Mouse (Mus musculus): Measurements from ENCODE around the gene Adcy10. TPM values are rescaled to one million over a fixed set of nuclear protein-coding genes. Genes with fewer than 3 reads are reported as not detected.

Adcy10 gene
- polyA plus RNA-seq, 1 experiment from 2014 or later = not detected

DNA sequence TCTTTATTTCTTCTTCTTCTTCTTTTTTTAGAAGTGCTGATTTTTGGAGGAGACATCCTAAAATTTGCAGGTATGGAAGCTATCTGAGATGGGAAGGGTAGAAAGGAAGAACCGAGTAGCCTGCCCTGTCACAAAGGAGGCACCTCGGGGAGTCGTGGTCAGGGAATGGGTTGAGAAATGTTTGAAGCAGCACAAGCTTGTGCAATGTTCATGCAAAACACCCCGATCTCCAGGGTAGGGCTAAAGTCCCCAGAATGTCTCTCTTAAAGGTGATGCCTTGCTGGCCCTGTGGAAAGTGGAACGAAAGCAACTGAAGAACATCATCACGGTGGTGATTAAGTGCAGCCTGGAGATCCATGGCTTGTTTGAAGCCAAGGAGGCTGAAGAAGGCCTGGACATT, 21.3 kb downstream of the Adcy10 start:
- Histone ChIP-seq H3K27me3 (replicated peaks; ENCODE audit: control insufficient read depth, insufficient read depth, low read length) (no peaks in the 10 kb centered on the region), H3K36me3 (ENCODE audit: control insufficient read depth, insufficient read depth, low read length) (no peaks in the 10 kb centered on the region), H3K4me1 (ENCODE audit: control insufficient read depth, insufficient read depth, low read length) (peaks cover 5% of the 10 kb centered on the region), H3K4me2 (ENCODE audit: low read depth, low read length) (no peak overlapping the region), H3K27ac (ENCODE audit: low read length) (no peak overlapping the region), H3K4me3 (ENCODE audit: low read length) (no peak overlapping the region), H3K9me3 (ENCODE audit: control insufficient read depth, low read length) (no peaks in the 10 kb centered on the region), H3K9ac (ENCODE audit: low read depth, low read length) (no peak overlapping the region)
- WGBS = 83% methylated on average over 6 of the region's 6 CpGs
- ATAC-seq = no peak

GRCm38 (mm10) chr1:165510161-165510560, 25.2 kb downstream of the Adcy10 start:
- Histone ChIP-seq H3K27ac (ENCODE audit: low read length) (no peak overlapping the region), H3K9me3 (ENCODE audit: control insufficient read depth, low read length) (no peaks in the 10 kb centered on the region), H3K27me3 (replicated peaks; ENCODE audit: control insufficient read depth, insufficient read depth, low read length) (no peaks in the 10 kb centered on the region), H3K4me2 (ENCODE audit: low read depth, low read length) (no peak overlapping the region), H3K4me1 (ENCODE audit: control insufficient read depth, insufficient read depth, low read length) (no peaks in the 10 kb centered on the region), H3K9ac (ENCODE audit: low read depth, low read length) (no peak overlapping the region), H3K36me3 (ENCODE audit: control insufficient read depth, insufficient read depth, low read length) (no peaks in the 10 kb centered on the region), H3K4me3 (ENCODE audit: low read length) (no peak overlapping the region)
- no peak for ATAC-seq
- WGBS = 87% methylated on average over 6 of the region's 6 CpGs

DNA sequence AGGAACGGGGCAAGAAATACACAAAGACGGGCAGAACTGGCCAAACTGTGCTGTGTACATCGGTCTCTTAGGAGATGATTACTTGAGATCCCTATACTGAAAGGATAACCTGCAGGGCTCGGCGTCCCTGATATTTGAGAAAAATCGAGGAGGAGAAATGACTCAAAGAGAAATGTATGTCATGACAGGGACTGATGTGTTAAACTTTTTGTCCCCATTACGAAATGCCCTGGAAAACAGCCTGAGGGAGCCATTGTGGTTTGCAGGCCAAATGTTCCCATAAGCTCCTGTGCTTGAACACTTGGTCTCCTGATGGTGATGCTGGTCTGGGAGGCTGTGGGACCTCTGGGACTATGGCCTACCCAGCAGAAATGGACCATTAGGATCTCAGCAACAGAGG, 35.7 kb downstream of the Adcy10 start:
- no peak overlapping the region for H3K27ac ChIP-seq (ENCODE audit: low read length)
- 92% methylated on average over 7 of the region's 7 CpGs for WGBS
- no peak for ATAC-seq

DNA sequence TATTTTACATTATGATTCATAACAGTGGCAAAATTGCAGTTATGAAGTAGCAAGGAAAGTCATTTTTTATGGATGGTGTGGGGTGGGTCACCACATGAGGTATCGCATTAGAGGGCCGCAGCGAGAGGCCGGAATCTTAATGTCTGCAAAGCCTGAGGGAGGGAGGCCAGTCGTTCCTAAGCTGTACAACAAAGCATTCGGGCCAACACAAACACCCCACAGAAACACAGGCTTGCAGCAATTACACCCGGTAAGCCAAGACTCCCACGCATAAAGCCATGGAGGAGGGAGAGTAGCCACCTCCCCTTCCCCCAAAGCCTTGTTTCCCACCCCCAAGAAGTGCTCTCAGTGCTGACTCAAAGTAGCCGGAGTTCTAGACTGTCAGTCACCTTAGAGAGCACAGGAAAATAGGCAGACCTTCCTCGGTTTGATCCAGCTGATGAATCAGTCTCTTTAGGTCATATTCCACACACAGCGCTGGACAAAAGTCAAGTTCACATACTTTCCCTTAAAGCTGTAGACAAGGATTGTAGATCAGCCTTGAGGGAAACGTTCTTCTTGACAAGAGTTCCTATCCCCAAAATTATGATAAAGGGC, 51.2 kb downstream of the Adcy10 start:
- H3K4me2 ChIP-seq (ENCODE audit: low read depth, low read length) = no peak overlapping the region
- 69% methylated on average over 12 of the region's 12 CpGs for WGBS
- no peak for ATAC-seq

More for the DNA sequence above, 35.7 kb downstream of the Adcy10 start:
- no peak overlapping the region for H3K9ac ChIP-seq (ENCODE audit: low read depth, low read length)
- H3K4me3 ChIP-seq (ENCODE audit: low read length) = no peak overlapping the region
- H3K36me3 ChIP-seq (ENCODE audit: control insufficient read depth, insufficient read depth, low read length) = no peaks in the 10 kb centered on the region
- H3K4me1 ChIP-seq (ENCODE audit: control insufficient read depth, insufficient read depth, low read length) = no peaks in the 10 kb centered on the region
- no peak overlapping the region for H3K4me2 ChIP-seq (ENCODE audit: low read depth, low read length)
- H3K9me3 ChIP-seq (ENCODE audit: control insufficient read depth, low read length) = no peaks in the 10 kb centered on the region
- no peaks in the 10 kb centered on the region for H3K27me3 ChIP-seq (replicated peaks; ENCODE audit: control insufficient read depth, insufficient read depth, low read length)

DNA sequence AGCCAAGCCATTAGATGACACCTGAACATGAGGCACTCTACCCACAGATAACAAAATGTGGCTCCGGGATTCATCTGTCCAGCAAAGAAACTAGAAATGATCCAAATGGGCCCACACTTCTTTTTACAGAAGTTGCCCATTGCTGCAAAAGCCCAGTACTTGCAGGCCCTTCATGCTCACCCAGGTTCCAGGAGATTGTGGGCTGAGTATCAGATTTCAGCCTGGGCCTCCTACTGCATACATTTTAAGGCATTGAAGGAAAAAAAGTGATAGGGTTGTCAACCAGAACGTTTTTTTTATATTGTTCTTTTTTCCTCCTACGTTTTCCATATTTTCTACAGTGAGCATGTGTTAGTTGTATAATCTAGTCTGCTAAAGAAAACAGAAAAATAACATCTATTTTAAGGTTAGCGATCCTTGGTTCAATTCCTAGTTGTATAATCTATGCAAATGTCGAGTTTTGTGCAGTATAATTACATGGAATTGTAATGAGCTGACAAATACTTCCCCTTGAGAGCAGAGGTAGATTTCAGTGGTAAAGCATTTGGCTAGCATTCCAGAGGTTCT, 52.3 kb downstream of the Adcy10 start:
- Histone ChIP-seq H3K9ac (ENCODE audit: low read depth, low read length) (no peak overlapping the region), H3K4me3 (ENCODE audit: low read length) (no peak overlapping the region), H3K36me3 (ENCODE audit: control insufficient read depth, insufficient read depth, low read length) (no peaks in the 10 kb centered on the region), H3K4me2 (ENCODE audit: low read depth, low read length) (no peak overlapping the region), H3K27ac (ENCODE audit: low read length) (no peak overlapping the region), H3K9me3 (ENCODE audit: control insufficient read depth, low read length) (no peaks in the 10 kb centered on the region), H3K4me1 (ENCODE audit: control insufficient read depth, insufficient read depth, low read length) (no peaks in the 10 kb centered on the region), H3K27me3 (replicated peaks; ENCODE audit: control insufficient read depth, insufficient read depth, low read length) (no peaks in the 10 kb centered on the region)
- WGBS = 64% methylated on average over 5 of the region's 5 CpGs
- no peak for ATAC-seq

More for the DNA sequence above, 51.2 kb downstream of the Adcy10 start:
- H3K9ac ChIP-seq (ENCODE audit: low read depth, low read length) = no peak overlapping the region
- H3K36me3 ChIP-seq (ENCODE audit: control insufficient read depth, insufficient read depth, low read length) = no peaks in the 10 kb centered on the region
- H3K4me1 ChIP-seq (ENCODE audit: control insufficient read depth, insufficient read depth, low read length) = no peaks in the 10 kb centered on the region
- H3K9me3 ChIP-seq (ENCODE audit: control insufficient read depth, low read length) = no peaks in the 10 kb centered on the region
- no peaks in the 10 kb centered on the region for H3K27me3 ChIP-seq (replicated peaks; ENCODE audit: control insufficient read depth, insufficient read depth, low read length)
- H3K27ac ChIP-seq (ENCODE audit: low read length) = no peak overlapping the region
- no peak overlapping the region for H3K4me3 ChIP-seq (ENCODE audit: low read length)

GRCm38 (mm10) chr1:165556711-165557110, 71.7 kb downstream of the Adcy10 start:
- no peak for ATAC-seq
- Histone ChIP-seq H3K4me2 (ENCODE audit: low read depth, low read length) (no peak overlapping the region), H3K27me3 (replicated peaks; ENCODE audit: control insufficient read depth, insufficient read depth, low read length) (no peaks in the 10 kb centered on the region), H3K4me1 (ENCODE audit: control insufficient read depth, insufficient read depth, low read length) (no peaks in the 10 kb centered on the region), H3K27ac (ENCODE audit: low read length) (no peak overlapping the region), H3K36me3 (ENCODE audit: control insufficient read depth, insufficient read depth, low read length) (no peaks in the 10 kb centered on the region), H3K4me3 (ENCODE audit: low read length) (no peak overlapping the region), H3K9ac (ENCODE audit: low read depth, low read length) (no peak overlapping the region), H3K9me3 (ENCODE audit: control insufficient read depth, low read length) (peaks cover 7% of the 10 kb centered on the region; the same call in 1 of the 2 replicates)
- 36% methylated on average over 2 of the region's 2 CpGs for WGBS

- no peak overlapping the region for H3K4me3 ChIP-seq (ENCODE audit: low read length)
- H3K27me3 ChIP-seq (replicated peaks; ENCODE audit: control insufficient read depth, insufficient read depth, low read length) = no peaks in the 10 kb centered on the region
- H3K9me3 ChIP-seq (ENCODE audit: control insufficient read depth, low read length) = no peaks in the 10 kb centered on the region
- no peak overlapping the region for H3K4me2 ChIP-seq (ENCODE audit: low read depth, low read length)
- H3K4me1 ChIP-seq (ENCODE audit: control insufficient read depth, insufficient read depth, low read length) = no peaks in the 10 kb centered on the region
- ATAC-seq = no peak
- H3K9ac ChIP-seq (ENCODE audit: low read depth, low read length) = no peak overlapping the region
- no peak overlapping the region for H3K27ac ChIP-seq (ENCODE audit: low read length)
- no peaks in the 10 kb centered on the region for H3K36me3 ChIP-seq (ENCODE audit: control insufficient read depth, insufficient read depth, low read length)
- WGBS = 84% methylated on average over 9 of the region's 9 CpGs
Observed at GRCm38 (mm10) chr1:165559073-165559472, 74.1 kb downstream of the Adcy10 start.

DNA sequence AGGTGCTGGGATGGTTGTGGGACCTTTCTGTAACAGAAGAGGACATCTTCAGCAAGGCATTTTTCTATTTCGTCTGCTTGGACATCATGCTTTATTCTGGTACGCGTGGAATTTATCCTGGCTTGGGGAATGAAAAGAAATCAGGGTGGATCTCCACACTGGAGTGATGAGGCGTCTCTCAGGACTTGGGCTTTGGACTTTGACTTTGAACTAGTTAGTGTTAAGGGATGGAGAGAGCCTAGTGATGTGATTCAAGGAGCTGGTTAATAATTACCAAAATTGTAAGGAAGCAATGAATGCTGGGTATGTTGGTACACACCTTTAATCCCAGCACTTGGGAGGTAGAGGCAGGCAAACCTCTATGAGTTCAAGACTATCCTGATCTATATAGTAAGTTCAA, 80.3 kb downstream of the Adcy10 start:
- Histone ChIP-seq H3K36me3 (ENCODE audit: control insufficient read depth, insufficient read depth, low read length) (no peaks in the 10 kb centered on the region), H3K9ac (ENCODE audit: low read depth, low read length) (no peak overlapping the region), H3K4me3 (ENCODE audit: low read length) (no peak overlapping the region), H3K4me2 (ENCODE audit: low read depth, low read length) (no peak overlapping the region), H3K27ac (ENCODE audit: low read length) (no peak overlapping the region), H3K27me3 (replicated peaks; ENCODE audit: control insufficient read depth, insufficient read depth, low read length) (no peaks in the 10 kb centered on the region), H3K4me1 (ENCODE audit: control insufficient read depth, insufficient read depth, low read length) (no peaks in the 10 kb centered on the region), H3K9me3 (ENCODE audit: control insufficient read depth, low read length) (no peaks in the 10 kb centered on the region)
- peak; percentile 50; the same call in 1 of the 2 replicates for ATAC-seq
- whole genome bisulfite sequencing = 84% methylated on average over 4 of the region's 4 CpGs

DNA sequence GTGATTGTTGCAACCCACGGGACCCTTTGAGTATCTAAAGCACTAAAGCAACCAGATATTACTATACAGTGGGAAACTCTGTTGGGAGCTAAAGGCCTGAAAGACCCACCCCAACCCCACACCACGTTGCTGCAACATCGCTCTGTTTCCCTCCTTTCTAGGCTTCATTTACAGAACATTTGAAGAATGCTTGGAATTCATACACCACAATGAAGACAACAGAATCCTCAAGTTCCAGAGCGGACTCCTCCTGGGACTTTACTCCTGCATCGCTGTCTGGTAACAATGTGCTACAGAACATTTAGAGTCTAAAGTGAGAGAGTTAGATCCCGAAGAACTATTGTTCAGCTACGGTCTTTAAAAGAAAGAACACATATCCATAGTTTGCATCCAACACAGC, 82.5 kb downstream of the Adcy10 start:
- H3K9ac ChIP-seq (ENCODE audit: low read depth, low read length) = no peak overlapping the region
- no peak overlapping the region for H3K27ac ChIP-seq (ENCODE audit: low read length)
- H3K9me3 ChIP-seq (ENCODE audit: control insufficient read depth, low read length) = no peaks in the 10 kb centered on the region
- no peak overlapping the region for H3K4me2 ChIP-seq (ENCODE audit: low read depth, low read length)
- WGBS = 77% methylated on average over 7 of the region's 7 CpGs
- ATAC-seq = no peak
- H3K4me3 ChIP-seq (ENCODE audit: low read length) = no peak overlapping the region
- no peaks in the 10 kb centered on the region for H3K36me3 ChIP-seq (ENCODE audit: control insufficient read depth, insufficient read depth, low read length)
- no peaks in the 10 kb centered on the region for H3K27me3 ChIP-seq (replicated peaks; ENCODE audit: control insufficient read depth, insufficient read depth, low read length)
- no peaks in the 10 kb centered on the region for H3K4me1 ChIP-seq (ENCODE audit: control insufficient read depth, insufficient read depth, low read length)

DNA sequence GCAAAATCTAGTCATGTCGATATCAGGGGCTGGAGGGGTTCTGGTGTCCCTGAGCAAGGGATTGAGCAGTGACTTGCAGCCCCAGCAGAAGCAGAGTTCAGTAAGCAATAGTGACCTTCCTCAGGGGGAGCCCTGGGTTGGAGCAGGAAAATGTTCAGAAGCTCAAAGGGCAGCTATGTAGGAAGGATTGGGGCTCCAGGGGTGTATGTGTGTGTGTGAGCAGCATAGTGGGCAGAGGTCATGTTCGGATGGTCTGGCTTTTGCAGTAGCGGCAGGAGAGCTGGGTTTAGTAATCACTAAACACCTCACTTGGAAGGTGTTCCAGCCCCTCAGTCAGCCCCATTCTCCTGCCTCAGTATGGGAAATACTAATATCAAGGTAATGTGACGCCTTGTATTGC, 91.0 kb downstream of the Adcy10 start:
- Histone ChIP-seq H3K4me2 (ENCODE audit: low read depth, low read length) (no peak overlapping the region), H3K4me1 (ENCODE audit: control insufficient read depth, insufficient read depth, low read length) (peaks cover 3% of the 10 kb centered on the region; the same call in 1 of the 2 replicates), H3K9ac (ENCODE audit: low read depth, low read length) (no peak overlapping the region), H3K4me3 (ENCODE audit: low read length) (no peak overlapping the region), H3K27ac (ENCODE audit: low read length) (no peak overlapping the region), H3K36me3 (ENCODE audit: control insufficient read depth, insufficient read depth, low read length) (no peaks in the 10 kb centered on the region), H3K9me3 (ENCODE audit: control insufficient read depth, low read length) (no peaks in the 10 kb centered on the region), H3K27me3 (replicated peaks; ENCODE audit: control insufficient read depth, insufficient read depth, low read length) (no peaks in the 10 kb centered on the region)
- peak; percentile 86 for ATAC-seq
- WGBS = 70% methylated on average over 4 of the region's 4 CpGs
